Mouse (Mus musculus) midbrain, embryonic 12.5 days (tissue): Measurements from ENCODE around the gene Nup210. TPM values are rescaled to one million over a fixed set of nuclear protein-coding genes. Genes with fewer than 3 reads are reported as not detected.

Experiments used
- ATAC-seq: fragments of 200-750 bp; cut with Nextera tagmentation; 2 replicates; pipeline ENCODE4 v1.8.0; 2017; ENCODE audit warnings: low read depth, moderate TSS enrichment, moderate library complexity; ENCODE audit not compliant: low FRiP score
- H3K27ac ChIP-seq: fragments of 300-500 bp; sonication (generic); replicated peaks from 2 replicates; pipeline ENCODE4 v1.5.1; 2016; ENCODE audit warnings: mild to moderate bottlenecking
- H3K27me3 ChIP-seq: fragments of 300-500 bp; sonication (generic); 2 replicates; pipeline ENCODE4 v1.6.1; 2016; ENCODE audit warnings: mild to moderate bottlenecking
- H3K36me3 ChIP-seq: fragments of 300-500 bp; sonication (generic); 2 replicates; pipeline ENCODE4 v1.6.1; 2016
- H3K4me1 ChIP-seq: fragments of 300-500 bp; sonication (generic); 2 replicates; pipeline ENCODE4 v1.6.1; 2016
- H3K4me2 ChIP-seq: fragments of 300-500 bp; sonication (generic); replicated peaks from 2 replicates; pipeline ENCODE4 v1.6.1; 2016; ENCODE audit warnings: mild to moderate bottlenecking, moderate library complexity
- H3K4me3 ChIP-seq: fragments of 300-500 bp; sonication (generic); 2 replicates; pipeline ENCODE4 v1.5.1; 2016; ENCODE audit warnings: mild to moderate bottlenecking
- H3K9ac ChIP-seq: fragments of 300-500 bp; sonication (generic); replicated peaks from 2 replicates; pipeline ENCODE4 v1.6.1; 2016; ENCODE audit warnings: mild to moderate bottlenecking, moderate library complexity
- H3K9me3 ChIP-seq: fragments of 300-500 bp; sonication (generic); 2 replicates; pipeline ENCODE4 v1.6.1; 2016; ENCODE audit warnings: mild to moderate bottlenecking
- WGBS: fragments of 180-500 bp; shearing (Covaris S2); methylation state at CpG from one replicate; pipeline ENCODE4 v1.1.7; 2016; 5-methylcytosine and 5-hydroxymethylcytosine counted together
- polyA plus RNA-seq: library from polyadenylated mRNA; unstranded; fragments of >200 nt; fragmentation: Nextera tagmentation; extraction: Ambion mirVana; gene quantifications from 2 replicates; pipeline ENCODE4 v1.2.1, GENCODE M21; 2016

The Nup210 gene
- polyA plus RNA-seq, 1 experiment from 2014 or later, result 23.4 TPM

DNA sequence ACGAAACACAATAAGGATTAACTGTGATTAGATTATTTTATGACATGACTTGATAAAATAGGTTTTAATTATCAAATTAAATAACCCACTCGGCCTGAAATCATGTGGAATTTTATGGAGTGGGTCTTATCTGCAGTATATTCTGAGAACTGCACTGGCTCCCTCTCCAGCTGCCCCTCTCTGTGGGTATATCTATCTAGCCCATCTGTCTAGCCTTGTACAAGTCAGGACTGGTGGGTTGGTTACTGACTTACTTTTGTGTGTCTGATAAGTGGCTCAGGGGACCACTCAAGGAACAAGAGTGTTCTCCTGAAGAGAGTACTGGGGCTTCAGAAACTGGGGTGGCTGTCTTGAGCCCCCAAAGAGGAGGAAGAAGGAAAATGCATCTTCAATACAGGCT is 109.4 kb downstream of the Nup210 start:
- Histone ChIP-seq H3K4me3 (no peak overlapping the region), H3K4me2 (no peak overlapping the region), H3K27ac (no peak overlapping the region), H3K9ac (no peak overlapping the region), H3K27me3 (no peaks in the 10 kb centered on the region), H3K4me1 (no peaks in the 10 kb centered on the region), H3K9me3 (no peaks in the 10 kb centered on the region), H3K36me3 (no peaks in the 10 kb centered on the region)
- 82% methylated on average over 2 of the region's 2 CpGs for WGBS
- no peak for ATAC-seq

DNA sequence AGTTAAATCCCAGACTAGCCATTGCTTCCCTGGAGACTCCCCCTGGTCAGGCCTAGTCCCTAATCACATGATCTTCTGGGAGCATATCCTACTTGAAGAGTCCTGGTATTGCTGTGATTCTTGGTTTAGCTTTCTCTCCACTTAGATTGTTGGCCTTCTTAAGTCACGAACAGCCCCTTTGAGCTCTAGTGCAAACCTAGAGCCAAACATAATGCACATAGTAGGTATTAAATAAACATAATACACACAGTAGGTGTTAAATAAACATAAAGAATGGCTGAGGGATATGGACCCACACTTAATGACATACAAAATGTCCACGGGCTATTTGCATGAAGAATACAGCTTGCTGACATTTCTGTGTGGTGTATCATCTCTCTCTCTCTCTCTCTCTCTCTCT is 112.5 kb downstream of the Nup210 start:
- ATAC-seq, result no peak
- H3K4me1 ChIP-seq, result peaks cover 12% of the 10 kb centered on the region
- no peaks in the 10 kb centered on the region for H3K9me3 ChIP-seq
- H3K27ac ChIP-seq, result no peak overlapping the region
- 91% methylated on average over 2 of the region's 2 CpGs for WGBS
- no peak overlapping the region for H3K4me2 ChIP-seq
- no peaks in the 10 kb centered on the region for H3K36me3 ChIP-seq
- H3K9ac ChIP-seq, result no peak overlapping the region
- H3K27me3 ChIP-seq, result no peaks in the 10 kb centered on the region; the same call in 1 of the 2 replicates
- H3K4me3 ChIP-seq, result no peak overlapping the region

DNA sequence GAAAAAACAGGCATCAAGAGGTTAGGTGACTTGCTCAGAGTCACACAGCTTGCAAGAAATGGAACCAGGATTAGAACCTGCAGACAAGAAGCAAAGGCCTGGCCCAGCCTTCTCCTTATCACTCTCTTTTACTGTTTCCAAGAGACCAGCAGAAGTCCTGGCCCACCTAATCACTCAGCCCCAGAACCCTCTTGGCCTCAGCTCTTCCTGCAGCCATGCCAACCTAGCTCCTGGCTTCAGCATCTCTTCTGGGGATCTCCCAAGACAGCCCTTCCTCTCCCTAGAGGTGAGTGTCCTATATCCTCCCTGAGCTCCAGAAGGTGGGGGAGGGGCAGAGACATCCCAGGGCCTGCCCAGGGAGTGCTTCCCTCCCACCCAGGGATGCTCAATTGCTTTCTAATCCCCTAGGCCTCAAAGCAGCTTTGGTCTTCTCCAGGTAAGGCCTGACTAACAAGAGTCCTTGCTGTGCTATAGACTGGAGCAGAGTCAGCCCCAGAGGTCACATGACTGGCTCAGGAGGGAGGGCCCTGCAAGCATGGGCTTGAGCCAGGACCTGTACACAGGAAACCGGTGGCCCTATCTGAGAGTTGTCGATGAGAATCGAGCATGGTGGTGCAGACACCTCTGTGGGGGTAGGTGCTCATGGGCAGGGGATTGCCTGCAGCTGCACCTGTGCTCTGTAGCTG is 113.2 kb downstream of the Nup210 start:
- ATAC-seq, result no peak
- WGBS, result 22% methylated on average over 3 of the region's 3 CpGs
- peaks cover 12% of the 10 kb centered on the region for H3K4me1 ChIP-seq

DNA sequence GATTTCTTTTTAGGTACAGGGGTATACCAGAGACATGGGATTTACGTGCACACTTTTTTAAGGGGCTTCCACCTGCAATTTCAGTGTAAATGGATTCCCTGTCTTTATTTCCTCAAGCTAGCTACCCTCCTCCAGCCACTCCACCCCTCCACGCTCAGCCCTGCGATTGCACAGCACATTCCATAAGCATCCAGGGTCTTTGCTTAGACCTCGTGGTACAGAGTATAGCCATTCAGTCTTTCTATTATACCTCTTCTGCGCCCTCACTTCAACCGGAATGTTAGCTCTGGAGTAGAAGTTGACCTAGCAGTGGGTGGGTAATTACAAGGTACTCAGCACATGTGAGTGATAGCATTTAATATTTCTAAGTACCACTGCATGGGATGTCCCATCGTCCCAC is 115.1 kb downstream of the Nup210 start:
- no peaks in the 10 kb centered on the region for H3K36me3 ChIP-seq
- H3K9me3 ChIP-seq, result no peaks in the 10 kb centered on the region
- 39% methylated on average over 7 of the region's 7 CpGs for WGBS
- H3K4me2 ChIP-seq, result peak overlapping the region; percentile 43; the same call in 1 of the 2 replicates
- ATAC-seq, result no peak
- H3K9ac ChIP-seq, result no peak overlapping the region
- no peak overlapping the region for H3K4me3 ChIP-seq
- H3K27ac ChIP-seq, result peak overlapping the region; percentile 20; the same call in 1 of the 2 replicates
- H3K27me3 ChIP-seq, result no peaks in the 10 kb centered on the region; the same call in 1 of the 2 replicates
- H3K4me1 ChIP-seq, result peaks cover 12% of the 10 kb centered on the region

More for the DNA sequence above, 113.2 kb downstream of the Nup210 start:
- no peak overlapping the region for H3K4me2 ChIP-seq
- H3K9ac ChIP-seq, result no peak overlapping the region
- no peak overlapping the region for H3K4me3 ChIP-seq
- H3K9me3 ChIP-seq, result no peaks in the 10 kb centered on the region
- no peaks in the 10 kb centered on the region; the same call in 1 of the 2 replicates for H3K27me3 ChIP-seq
- no peaks in the 10 kb centered on the region for H3K36me3 ChIP-seq
- no peak overlapping the region for H3K27ac ChIP-seq

DNA sequence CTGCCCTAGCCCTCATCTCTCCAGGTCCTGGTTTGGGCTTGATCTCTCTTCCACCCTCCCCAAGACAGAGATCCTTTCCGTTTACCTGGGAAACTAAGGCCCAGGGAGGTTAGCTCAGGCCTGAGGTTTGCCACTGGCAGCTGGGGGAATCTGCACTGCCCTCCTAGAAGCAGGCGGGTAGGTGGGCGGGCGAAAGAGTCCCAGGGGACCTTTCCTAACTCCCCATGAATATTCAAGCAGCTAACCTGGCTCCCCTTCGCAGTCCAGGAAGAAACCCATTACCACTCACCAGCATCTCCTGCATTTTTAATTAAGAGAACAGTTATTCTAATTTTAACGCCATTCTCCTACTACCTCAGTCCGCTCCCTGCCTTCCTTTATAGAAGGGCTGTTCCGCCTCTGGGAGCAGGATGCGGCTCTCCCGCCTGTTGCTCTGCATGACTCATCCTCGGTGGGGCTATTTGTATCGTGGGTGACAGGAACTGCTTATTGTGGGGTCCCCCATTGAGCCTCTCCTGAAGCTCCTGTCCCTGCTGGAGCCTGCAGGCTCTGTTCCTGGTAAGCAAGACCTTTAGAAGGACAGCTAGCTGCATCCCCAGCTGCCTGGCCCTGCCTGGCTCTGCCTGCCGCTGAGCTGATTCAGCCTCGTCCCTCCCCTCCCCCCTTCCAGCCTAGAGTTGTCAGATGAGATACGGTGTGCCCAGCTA is 115.7 kb downstream of the Nup210 start:
- Histone ChIP-seq H3K9me3 (no peaks in the 10 kb centered on the region), H3K36me3 (no peaks in the 10 kb centered on the region), H3K4me3 (peak overlapping the region; percentile 2), H3K27ac (peak overlapping the region; percentile 20; the same call in 1 of the 2 replicates), H3K27me3 (no peaks in the 10 kb centered on the region; the same call in 1 of the 2 replicates), H3K9ac (peak overlapping the region; percentile 37; the same call in 1 of the 2 replicates), H3K4me2 (peak overlapping the region; percentile 43), H3K4me1 (peaks cover 12% of the 10 kb centered on the region)
- peak; percentile 54; the same call in 1 of the 2 replicates for ATAC-seq
- WGBS, result 6% methylated on average over 15 of the region's 15 CpGs

DNA sequence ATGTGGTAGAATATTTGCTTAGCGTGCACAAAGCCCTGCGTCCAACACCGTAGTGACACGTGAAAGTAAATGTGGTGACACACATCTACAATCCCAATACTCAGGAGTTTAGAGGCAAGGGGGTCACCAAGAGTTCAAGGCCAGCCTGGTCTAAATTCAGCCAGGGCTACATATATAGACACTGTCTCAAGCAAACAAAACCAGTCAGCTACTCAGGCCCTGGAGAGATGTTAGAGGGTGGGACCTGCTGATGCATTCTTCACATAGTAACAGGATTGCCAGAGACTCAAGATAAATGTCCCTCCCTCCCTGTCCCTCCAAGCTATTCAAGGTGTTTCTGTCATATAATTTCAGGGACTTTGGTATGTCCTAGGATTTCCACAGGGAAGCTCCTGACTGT is 117.5 kb downstream of the Nup210 start:
- WGBS, result 95% methylated on average over 4 of the region's 4 CpGs
- Histone ChIP-seq H3K4me1 (peaks cover 12% of the 10 kb centered on the region), H3K9me3 (no peaks in the 10 kb centered on the region), H3K4me3 (no peak overlapping the region), H3K27ac (no peak overlapping the region), H3K4me2 (no peak overlapping the region), H3K9ac (no peak overlapping the region), H3K27me3 (no peaks in the 10 kb centered on the region; the same call in 1 of the 2 replicates), H3K36me3 (no peaks in the 10 kb centered on the region)
- no peak for ATAC-seq

DNA sequence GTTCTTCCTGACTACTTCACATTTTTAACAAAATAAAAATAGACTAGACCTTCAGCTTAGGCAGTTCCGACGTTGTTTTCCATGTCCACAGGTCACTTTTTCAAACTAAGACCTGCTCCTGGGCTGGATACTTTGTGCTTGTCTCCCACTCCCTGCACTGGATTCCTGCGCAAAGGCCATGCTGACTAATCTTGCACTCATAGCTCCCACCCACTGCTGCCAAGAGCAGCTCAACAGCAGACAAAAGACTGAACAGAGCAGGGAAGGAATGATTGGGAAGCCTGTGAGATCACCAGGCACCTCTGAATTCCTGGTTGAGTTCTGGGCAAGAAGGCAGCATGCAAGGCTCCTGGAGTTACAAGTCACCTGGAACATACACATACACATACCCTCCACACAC is 119.6 kb downstream of the Nup210 start:
- no peak overlapping the region for H3K9ac ChIP-seq
- WGBS, result 90% methylated on average over 3 of the region's 3 CpGs
- no peak overlapping the region for H3K4me3 ChIP-seq
- no peak for ATAC-seq
- peaks cover 5% of the 10 kb centered on the region; the same call in 1 of the 2 replicates for H3K9me3 ChIP-seq
- H3K27ac ChIP-seq, result no peak overlapping the region
- H3K27me3 ChIP-seq, result no peaks in the 10 kb centered on the region; the same call in 1 of the 2 replicates
- peaks cover 12% of the 10 kb centered on the region for H3K4me1 ChIP-seq
- no peak overlapping the region for H3K4me2 ChIP-seq
- H3K36me3 ChIP-seq, result no peaks in the 10 kb centered on the region

DNA sequence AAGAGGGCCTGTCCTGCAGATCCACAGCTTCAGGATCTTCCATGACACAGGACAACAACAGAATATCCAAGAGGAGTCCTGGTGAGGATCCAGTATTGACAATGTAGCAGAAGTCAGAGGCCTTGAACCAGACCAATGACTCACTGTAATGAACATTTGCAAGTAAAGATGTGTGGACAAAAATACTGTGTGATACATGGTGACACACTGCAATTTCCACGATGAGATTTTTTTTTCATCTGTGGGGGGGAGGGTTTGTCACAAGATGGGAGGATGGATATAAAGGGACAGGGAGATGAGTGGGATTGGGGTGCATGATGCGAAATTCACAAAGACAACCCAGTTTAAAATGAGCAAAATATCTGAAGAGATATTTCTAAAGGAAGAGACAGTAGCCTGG is 120.4 kb downstream of the Nup210 start:
- H3K27me3 ChIP-seq, result no peaks in the 10 kb centered on the region; the same call in 1 of the 2 replicates
- no peak overlapping the region for H3K27ac ChIP-seq
- peaks cover 6% of the 10 kb centered on the region for H3K4me1 ChIP-seq
- no peak overlapping the region for H3K4me2 ChIP-seq
- ATAC-seq, result no peak
- no peak overlapping the region for H3K4me3 ChIP-seq
- no peak overlapping the region for H3K9ac ChIP-seq
- peaks cover 5% of the 10 kb centered on the region; the same call in 1 of the 2 replicates for H3K9me3 ChIP-seq
- WGBS, result 96% methylated on average over 2 of the region's 2 CpGs
- no peaks in the 10 kb centered on the region for H3K36me3 ChIP-seq

DNA sequence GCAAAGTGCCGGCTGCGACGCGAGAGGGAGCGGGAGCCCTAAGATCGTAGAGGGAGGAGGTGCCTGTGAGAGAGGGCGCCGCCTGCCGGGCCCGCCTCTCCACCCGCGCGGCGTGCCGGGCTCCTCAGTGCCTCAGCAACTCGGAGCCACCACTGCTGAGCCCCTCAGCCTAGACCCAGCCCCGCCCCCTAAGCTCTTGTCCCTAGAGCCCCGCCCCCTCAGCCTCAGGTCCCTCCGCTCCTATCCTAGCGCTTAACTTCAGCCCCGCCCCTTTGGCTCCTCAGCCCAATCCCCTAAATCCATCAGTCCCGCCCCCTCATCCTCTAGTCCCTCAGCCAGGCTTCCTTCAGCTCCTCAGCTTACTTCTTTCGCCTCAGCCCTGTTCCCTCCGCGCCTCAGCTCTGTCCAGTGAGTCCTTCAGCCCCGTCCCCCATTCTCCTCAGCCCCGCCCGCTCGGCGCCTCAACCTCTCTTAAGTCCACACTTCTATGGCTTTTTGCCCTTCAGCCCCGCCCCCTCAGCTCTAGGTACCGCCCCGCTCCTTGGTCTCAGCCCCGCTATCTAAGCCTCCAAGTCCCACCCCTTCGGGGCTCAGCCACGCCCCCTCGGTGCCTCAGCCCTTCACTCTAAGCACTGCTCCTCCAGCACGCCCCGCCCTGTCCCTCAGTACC is 127.8 kb downstream of the Nup210 start, which contains the start of gene Iqsec1:
Iqsec1 (minus strand) TSS at position 38 of the 670 bp plus-strand sequence.
- ATAC-seq, result peak; percentile 94
- H3K27ac ChIP-seq, result peak within 1 kb of the TSS; percentile 71
- peaks cover 20% of the 10 kb centered on the region for H3K27me3 ChIP-seq
- 2% methylated on average over 35 of the region's 39 CpGs for WGBS
- no peaks in the 10 kb centered on the region for H3K36me3 ChIP-seq
- H3K4me1 ChIP-seq, result peaks cover 12% of the 10 kb centered on the region
- peak within 1 kb of the TSS; percentile 61 for H3K9ac ChIP-seq
- peak within 1 kb of the TSS; percentile 59 for H3K4me3 ChIP-seq
- peaks cover 11% of the 10 kb centered on the region for H3K9me3 ChIP-seq
- peak within 1 kb of the TSS; percentile 92 for H3K4me2 ChIP-seq

DNA sequence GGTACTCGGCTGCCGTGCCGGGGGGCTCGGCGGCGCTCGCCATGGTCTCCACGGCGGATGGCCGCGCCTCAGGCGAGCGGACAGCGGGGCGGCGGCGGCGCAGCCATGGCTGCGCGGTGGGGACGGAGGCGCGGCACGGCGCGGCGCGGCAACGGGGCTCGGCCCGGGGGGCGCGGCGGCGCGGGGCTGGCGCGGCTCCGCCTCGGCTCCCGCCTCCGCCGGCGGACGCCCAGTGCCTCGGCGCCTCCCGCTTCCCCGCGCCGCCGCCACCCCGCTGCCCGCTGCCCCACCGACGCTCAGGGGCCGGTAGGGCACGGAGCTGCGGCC is 128.4 kb downstream of the Nup210 start:
- 1% methylated on average over 24 of the region's 59 CpGs for whole genome bisulfite sequencing
- peaks cover 8% of the 10 kb centered on the region for H3K9me3 ChIP-seq
- peak overlapping the region; percentile 92 for H3K4me2 ChIP-seq
- H3K27me3 ChIP-seq, result peaks cover 20% of the 10 kb centered on the region
- ATAC-seq, result peak; percentile 44
- H3K27ac ChIP-seq, result peak overlapping the region; percentile 70; the same call in 1 of the 2 replicates
- peak overlapping the region; percentile 59 for H3K4me3 ChIP-seq
- peaks cover 12% of the 10 kb centered on the region for H3K4me1 ChIP-seq
- H3K9ac ChIP-seq, result peak overlapping the region; percentile 61
- no peaks in the 10 kb centered on the region for H3K36me3 ChIP-seq

DNA sequence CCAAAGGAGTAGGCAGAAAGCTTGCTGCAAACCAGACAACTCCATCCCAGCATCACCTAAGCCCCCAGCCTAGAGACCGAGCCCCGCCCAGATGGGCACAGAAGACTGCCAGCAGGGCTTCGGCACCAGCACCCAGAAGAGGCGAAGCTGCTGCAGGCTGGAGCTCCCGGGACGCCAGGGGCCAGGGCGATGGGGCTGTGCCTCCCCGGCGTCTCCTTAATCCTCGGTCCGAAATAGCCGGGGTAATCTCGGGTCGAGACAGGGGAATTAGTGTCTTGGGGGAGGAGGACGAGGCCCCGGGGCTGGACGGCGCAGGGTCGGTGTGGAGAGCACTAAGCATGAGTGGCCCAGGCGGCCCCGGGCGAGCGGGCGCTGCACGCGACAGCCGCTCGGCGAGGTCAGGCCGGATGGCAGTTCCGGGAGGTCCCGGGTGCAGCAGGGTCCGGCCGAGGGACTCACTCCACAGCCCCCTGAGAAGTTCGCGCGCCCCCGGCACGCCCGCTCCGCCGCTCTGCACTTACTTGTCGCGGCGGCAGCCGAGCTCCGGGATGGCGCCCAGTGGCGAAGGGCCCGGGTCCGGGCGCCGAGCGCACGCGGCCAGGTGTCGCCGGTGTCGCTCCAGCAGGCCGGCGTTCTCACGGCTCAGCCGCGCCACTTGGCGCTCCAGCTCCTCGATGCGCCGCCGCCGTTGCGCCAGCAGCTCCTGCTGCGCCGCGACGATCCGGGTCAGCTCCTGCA is 128.9 kb downstream of the Nup210 start:
- peak overlapping the region; percentile 61 for H3K9ac ChIP-seq
- WGBS, result under 1% methylated on average over 71 of the region's 76 CpGs
- H3K36me3 ChIP-seq, result no peaks in the 10 kb centered on the region
- no peak overlapping the region for H3K27ac ChIP-seq
- H3K9me3 ChIP-seq, result peaks cover 8% of the 10 kb centered on the region
- H3K4me3 ChIP-seq, result peak overlapping the region; percentile 59
- peak; percentile 2; the same call in 1 of the 2 replicates for ATAC-seq
- H3K4me1 ChIP-seq, result peaks cover 12% of the 10 kb centered on the region
- peaks cover 20% of the 10 kb centered on the region for H3K27me3 ChIP-seq
- peak overlapping the region; percentile 92 for H3K4me2 ChIP-seq
